Mouse (Mus musculus) CD4-positive, CD25-positive, alpha-beta regulatory T cell, adult 2 months (primary cell): ENCODE measurements around the gene Pdzk1.
A peak's percentile ranks its signal among the peaks of the same experiment; 100 is the strongest.

Experiments used
- DNase-seq: peaks from one replicate; pipeline ENCODE4 v3.0.0-alpha.2; 2012; ENCODE audit warnings: low read depth, low spot score

Pdzk1 gene

DNA sequence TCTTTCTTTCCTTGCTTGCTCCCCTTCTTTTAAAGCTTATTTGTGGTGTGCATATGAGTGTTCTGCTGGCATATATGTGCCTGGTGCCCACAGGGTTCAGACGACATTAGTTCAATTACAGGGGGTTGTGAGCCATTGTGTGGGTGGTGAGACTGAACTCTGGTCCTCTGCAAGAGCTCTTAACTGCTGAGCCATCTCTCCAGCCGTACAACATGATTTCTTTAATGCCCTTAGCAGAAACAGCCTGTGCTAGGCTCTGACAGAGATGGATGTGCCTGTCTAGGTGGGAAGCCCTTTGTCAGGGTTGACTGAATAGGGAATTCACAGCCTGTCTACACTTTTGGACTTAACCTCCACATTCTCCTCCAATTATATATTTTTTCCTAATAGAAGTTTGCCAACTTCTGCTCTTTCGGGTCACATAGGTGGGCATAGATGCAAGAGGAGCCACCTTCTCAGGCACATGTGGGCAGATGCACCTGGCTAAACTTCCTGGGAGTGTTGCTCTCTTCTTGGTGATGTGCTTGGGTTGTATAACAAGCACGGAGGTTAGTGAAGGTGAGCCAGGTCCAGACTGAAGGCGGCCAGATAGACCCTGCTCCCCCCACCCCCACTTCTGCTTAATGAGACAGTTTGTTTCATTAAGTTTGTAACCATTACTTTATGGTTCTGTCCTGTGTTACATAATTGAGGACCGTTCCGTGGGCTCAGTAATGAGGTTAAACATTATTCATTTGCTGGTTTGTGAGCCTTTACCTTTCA, 5.7 kb downstream of the Pdzk1 start:
- DNase-seq: no peak

DNA sequence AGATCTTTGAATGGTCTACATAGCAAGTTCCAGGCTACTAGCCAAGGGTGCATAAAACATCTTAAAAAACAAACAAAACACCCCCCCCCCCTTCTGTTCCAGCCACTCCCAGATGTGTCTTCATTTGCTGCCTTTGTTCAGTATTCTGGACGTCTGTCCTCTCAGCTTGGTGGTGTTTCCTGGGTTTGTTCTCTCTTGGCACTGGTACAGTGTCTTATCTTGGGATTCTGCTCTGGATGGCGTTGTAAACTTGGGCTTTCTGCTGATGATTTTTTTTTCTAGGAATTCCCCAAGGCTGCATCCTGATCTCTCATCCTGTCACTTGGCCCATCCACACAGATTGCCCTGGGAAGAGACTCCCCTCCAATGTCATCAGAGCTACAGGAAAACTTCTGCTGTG, 7.3 kb downstream of the Pdzk1 start:
- no peak for DNase-seq

DNA sequence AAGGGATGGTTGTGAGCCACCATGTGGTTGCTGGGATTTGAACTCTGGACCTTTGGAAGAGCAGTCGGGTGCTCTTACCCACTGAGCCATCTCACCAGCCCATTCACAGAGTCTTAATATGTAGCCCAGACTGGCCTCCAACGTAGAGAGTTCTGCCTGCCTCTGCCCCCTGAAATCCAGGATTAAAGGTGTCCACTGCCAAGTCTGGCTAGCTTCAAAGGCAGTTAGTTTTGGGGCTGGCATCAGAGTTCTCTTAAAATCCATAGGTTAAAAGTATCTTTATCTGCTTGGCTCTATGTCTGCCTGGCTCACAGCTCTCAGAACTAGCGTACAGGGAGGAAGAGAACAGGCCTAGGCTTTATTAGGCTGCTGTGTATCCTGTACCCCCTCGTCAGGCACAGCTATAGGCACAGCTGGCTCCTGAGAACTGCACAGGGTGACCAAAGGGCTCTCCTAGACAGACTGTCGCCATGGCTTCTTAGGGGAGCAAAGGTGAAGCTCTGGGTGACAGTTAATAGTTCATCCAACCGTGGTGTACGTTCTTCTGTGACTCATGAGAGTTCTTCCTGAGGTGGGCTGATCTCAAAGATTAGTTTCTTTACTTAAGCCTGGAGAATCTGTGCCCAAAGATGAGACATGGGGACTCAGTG, 10.0 kb downstream of the Pdzk1 start:
- no peak for DNase-seq

DNA sequence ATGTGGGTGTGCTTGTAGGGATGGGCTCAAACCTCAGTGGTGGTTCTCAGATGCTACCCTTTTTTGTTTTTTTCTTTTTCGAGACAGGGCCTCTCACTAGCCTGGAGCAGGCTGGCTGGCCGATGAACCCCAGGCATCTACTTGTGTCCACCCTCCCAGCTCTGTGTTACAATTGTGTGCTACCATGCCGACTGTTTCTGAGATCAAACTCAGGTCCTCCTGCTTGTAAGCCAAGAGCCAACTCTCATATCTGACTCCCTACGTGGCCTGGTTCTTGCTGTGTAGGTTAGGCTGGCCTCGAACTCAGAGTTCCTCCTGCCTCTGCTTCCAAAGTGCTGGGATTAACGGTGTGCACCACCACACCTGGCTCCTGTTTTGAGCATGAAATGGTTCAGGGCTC, 16.1 kb downstream of the Pdzk1 start:
- no peak for DNase-seq

DNA sequence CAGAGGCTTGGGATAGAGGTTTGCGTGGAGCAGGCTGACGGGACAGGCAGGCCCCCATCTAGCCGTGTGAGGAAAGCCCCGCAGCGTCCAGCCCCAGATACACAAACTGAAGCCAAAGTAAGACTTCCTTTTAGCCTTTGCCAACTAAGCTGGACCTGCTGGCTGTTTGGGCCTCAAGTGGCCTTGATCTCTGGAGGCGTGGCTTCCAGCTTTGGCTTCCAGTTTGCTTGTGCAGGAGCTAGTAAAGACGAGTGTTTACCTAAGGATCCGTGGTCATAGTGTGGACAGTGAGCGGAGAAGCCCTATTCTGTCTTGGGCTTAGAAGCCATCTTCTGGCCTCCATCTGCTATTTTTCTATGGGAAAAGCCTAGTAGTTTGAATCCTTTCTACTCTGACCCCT, 16.7 kb downstream of the Pdzk1 start:
- no peak for DNase-seq

DNA sequence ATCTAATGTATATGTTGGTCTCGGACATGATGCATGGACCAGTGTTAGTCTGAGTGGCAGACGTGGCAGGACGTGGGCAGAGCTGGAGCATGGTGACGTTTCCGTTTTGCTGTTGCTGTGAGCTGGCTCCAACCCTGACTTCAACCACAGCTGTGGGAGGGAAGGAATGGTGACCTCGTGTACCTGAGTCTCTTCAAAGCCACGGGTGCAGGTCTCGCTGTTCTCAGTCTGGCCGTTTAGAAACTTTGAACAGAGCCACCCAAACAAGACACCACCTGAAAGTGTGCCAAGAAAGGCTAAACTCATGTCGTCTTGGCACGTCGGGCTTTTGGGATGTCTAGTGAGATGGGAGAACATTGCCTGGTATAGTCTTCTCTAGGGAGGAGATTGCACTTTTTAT, 17.9 kb downstream of the Pdzk1 start:
- peak; percentile 42 for DNase-seq

DNA sequence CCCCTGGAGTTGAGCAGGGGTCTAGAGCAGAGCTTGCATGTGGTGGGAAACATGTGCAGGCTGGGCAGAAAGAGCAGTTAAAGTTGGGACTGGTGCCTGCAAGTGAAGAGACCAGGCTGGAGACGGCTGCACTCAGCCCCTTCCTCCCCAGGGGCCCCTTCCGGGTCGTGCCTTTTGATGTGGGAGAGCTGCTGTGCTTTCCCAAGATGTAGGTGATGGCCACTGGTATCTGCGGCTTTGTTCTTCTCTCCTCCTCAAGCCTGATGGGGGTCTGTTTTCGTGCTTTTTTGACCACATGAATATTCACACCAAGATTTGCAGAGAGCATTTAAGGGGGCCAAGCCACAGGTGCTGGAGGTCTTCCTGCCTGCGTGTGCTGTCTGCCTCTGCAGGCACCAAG, 18.6 kb downstream of the Pdzk1 start:
- peak; percentile 46 for DNase-seq

DNA sequence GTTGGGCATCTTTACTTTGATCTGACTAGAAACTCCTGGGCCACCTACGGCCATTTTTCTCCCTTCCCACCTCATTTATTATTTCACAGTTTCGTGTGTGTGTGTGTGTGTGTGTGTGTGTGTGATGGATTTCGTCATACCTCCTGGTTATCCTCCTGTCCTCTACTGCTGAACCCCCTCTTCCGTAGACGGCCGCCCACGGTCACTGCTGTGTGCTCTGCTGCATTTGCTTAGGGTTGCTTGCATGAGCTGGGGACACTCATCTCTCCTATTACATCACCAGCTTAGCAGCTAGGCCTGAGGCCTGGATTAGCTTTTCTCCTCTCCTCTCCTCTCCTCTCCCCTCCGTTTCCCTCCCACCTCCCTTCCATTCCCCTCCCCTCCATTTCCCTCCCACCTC, 19.4 kb downstream of the Pdzk1 start:
- peak; percentile 31 for DNase-seq

DNA sequence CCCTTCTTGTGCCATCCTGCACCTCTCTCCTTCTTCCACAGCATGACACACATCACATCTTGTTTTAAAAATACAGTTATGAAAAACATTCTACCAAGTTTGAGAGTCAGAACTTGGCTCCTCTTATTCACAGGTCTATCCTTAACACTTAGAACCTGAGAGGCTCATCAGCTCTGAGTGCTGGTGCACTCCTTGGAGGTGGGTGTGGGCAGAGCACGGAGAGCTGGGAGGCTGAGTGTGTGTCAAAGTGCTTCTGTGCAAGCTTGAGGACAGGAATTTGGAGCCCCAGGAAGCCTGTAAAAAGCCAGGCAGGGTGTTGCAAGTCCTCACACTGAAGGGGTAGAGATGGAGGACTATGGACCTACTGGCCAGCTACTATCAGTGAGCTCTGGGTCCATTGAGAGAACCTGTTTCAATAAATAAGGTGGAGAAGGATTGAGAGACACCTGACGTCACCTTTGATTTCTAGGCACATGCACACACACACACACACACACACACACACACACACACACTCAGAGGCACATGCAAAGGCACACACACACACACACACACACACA, 20.2 kb downstream of the Pdzk1 start:
- DNase-seq: no peak

DNA sequence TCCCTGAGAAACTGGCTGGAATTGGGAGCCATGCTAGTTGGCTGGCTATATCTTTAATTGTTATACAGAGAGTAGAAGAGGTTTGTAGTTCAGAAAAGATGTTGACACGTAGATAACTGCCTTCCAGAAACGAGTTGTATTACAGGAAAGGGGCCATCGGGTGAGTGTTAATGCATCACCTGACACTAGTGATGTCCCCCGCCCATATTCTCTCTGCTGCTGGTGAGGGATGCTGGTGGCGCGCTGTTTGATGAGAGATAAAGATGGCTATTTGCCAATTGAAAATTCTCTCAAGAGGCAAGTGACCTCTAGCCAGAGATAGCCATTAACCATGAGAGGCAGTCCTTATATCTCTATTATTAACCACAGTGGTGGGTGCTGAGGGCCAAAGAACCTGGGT, 23.5 kb downstream of the Pdzk1 start:
- no peak for DNase-seq

DNA sequence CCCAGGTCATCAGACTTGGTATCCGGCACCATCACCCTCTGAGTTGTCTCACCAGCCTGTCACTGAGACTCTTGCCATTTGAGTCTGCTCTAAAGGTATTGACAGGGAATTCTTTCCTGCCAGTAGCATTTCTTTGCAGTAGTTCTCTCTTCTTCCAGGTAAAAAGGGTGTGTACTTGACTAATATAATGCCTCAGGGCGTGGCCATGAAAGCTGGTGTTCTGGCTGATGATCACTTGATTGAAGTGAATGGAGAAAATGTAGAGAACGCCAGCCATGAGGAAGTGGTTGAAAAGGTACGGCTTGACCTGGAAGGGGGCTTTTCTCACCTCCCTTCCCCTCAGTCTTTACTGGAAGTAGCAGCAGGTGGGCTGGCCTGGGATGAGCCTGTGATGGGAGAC, 25.3 kb downstream of the Pdzk1 start:
- no peak for DNase-seq

DNA sequence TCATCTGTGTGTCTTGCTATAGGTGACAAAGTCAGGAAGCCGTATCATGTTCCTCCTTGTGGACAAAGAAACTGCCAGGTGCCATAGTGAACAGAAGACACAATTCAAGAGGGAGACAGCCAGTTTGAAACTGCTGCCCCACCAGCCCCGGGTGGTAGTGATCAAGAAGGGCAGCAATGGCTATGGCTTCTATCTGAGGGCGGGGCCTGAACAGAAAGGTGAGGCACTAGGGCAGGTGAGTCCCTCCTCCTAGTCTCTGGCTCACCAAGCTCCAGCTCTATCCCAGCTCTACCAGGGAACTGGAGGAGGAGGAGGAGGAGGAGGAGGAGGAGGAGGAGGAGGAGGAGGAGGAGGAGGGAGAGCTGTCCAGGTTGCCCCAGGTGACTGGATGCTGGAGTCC, 26.7 kb downstream of the Pdzk1 start:
- DNase-seq: no peak

DNA sequence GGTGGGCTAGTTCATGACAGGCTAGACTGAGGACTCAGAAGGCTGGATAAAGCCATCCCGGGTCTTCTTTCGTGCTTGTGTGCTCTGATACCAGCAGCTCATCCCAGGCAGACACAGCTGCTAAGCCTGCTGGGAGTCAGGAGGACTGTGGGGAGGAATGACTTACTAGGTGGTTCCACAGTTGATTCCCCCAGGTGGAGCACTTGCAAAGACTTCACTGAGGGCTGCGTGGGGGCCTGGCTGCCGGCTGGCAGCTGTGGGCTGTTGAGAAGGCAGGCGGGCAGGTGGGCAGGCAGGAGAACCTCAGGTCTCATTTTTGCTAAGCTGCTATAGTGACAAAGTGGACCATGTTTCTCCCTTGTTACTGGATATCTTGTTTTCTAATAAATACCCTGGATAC, 31.4 kb downstream of the Pdzk1 start:
- no peak for DNase-seq

DNA sequence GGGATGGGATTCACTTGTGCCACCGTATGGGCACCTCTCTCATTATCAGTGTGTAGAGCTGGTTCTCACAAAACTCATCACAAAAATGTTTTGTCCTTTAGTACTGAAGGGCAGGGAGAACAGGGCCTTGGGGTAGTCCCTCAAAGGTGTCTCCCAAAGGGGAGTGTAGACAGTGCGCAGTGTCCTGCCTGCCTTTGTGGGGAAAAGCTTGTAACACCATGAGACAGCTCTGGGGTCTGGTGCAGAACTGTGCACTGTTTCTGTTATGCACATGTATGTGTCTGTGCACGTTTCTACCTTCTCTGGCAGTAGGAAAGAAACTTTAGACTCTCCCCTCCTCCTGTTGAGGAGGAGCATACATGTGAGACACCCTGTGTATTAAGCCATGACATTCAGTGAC, 38.8 kb downstream of the Pdzk1 start:
- no peak for DNase-seq

DNA sequence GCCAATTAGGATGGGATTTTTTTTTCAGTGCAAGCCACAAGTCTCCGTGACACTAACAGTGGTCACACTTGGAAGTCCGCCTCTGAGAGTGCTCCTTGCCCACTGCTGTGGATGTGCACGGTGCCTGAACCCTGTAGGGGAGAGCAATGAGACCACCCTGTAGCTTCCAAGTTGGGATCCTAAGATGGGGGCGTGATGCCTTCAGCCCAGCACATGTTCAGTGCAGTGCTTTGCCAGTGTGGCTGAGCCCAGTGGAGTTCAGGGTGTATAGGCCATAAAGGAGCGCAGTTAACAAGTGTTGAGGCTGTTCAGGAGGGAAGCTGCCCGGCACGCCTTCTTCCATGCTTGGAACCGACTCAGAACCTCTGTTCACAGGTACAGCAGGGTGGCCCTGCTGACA, 39.5 kb downstream of the Pdzk1 start:
- no peak for DNase-seq

DNA sequence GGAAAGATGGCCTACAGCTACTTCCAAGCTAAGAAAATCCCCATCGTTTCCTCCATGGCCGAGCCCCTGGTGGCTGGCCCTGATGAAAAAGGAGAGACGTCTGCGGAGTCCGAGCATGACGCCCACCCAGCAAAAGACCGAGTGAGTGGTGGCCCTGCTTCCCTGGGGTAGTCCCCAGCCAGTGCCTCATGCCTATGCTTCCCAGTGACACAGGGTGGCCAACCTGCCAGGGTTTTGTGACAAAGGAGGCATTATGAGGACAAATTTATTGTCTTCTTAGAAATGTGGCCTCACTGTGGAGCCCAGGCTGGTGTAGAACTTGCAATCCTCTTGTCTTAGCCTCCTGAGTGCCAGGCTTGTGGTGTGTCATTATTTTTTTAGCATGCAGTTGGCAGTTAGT, 40.0 kb downstream of the Pdzk1 start:
- no peak for DNase-seq

DNA sequence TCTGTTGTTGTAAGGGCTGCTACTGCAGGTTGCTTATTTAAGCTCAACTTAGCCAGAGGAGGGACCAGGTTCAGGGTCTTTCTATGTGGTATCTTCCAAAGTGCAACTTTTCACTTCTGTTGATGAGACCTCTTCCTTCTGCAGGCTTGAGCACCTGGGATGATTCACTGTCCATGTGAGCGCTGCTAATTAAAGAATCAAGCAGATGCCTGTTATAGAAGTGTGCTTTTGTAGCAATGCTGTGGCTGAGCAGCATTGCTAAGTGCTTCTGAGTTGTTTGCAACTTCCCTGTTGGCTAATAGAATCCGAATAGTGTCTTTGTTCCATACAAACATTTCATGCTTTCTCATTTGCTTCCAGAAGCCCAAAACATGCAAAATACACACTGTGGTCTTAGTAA, 41.2 kb downstream of the Pdzk1 start:
- no peak for DNase-seq

DNA sequence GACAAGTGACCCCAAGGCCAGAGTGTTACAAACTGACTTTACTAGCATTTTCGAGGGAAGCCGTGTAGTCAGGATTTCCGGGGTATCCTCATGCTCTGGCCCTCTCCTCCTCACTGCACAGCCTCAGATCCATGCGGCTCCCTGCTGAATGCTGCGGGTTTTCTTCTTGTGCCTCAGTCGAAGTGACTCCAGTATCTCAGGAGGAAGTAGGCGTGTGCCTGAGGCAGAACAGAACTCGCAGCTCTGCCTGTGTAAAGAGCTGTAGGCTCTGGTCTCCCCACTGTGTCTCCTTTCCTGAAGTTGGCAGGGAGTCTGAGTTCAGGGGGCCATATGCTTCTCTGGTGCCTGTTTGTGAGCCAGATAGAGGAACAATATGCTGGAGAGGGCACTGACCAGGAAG, 42.0 kb downstream of the Pdzk1 start:
- no peak for DNase-seq

DNA sequence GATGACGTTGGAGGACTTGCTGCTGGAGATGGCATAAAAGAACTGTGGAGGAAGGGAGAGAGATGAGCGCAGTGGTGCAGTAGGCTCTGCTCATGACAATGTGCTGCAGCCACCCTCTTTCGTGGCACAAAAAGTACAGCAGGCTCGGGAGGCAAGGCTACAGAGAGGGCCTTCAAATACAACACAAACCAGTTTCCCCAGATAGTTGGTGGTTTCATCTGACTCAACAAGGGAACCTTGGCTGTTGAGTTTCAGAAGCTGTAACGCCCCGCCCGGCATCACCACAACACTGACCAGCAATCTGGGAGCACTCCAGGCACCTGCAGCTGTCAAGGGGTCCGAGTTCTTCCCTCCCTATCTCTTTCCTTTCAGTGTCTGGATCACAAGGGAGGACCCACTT, 43.4 kb downstream of the Pdzk1 start:
- DNase-seq: no peak

DNA sequence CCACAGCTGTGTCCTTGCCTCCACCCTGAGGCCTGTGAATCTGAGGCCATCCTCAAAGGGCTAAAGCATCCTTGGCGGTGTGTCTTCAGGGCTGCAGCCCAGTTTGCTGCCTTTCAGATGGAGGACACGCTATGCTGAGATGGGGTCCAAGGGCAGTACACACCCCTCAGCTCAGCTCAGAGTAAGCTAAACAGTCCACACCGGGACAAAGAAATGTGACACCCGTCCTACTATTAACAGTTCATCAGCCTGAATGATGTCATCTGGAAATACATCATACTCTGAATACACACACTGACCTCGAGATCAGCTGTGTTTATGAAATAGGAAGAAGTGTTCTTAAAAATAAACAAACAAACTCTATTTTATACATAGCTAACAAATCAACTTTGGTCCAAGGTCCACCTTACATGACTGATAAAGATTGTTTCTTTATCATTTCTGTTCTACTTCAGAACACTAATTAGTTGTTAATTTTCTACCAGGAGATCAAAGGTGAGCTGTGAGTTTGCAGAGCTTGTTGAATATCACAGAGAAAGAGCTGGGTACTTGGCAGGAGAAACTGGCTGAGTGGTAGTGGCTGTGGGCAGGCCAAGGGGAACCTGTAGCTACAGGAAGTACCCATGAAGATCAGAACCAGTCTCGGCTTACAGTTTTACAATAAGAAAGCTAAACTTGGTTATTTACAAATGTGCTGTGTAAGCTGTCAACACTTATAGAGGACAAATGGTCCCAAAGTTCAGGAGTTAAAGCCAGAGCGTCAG, 45.9 kb downstream of the Pdzk1 start:
- no peak for DNase-seq

DNA sequence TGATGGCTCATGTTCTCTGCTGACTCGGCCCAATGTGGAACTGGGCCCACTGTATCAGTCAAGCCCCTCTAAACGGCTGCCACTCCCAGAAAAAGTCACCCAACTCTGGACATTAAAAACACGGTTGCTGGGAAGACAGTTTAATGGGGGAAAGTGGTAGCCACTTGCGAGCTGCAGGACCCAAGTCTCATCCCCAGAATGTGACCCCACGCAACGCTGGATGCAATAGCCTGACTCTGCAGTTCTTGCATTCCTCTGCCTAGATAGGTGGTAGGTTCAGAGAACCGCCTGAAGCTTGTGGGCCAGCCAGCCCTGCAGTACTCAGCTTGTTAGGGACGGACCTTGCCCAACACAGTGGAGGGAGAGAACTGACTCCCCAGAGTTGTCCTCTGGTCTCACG, 50.5 kb downstream of the Pdzk1 start:
- DNase-seq: no peak

DNA sequence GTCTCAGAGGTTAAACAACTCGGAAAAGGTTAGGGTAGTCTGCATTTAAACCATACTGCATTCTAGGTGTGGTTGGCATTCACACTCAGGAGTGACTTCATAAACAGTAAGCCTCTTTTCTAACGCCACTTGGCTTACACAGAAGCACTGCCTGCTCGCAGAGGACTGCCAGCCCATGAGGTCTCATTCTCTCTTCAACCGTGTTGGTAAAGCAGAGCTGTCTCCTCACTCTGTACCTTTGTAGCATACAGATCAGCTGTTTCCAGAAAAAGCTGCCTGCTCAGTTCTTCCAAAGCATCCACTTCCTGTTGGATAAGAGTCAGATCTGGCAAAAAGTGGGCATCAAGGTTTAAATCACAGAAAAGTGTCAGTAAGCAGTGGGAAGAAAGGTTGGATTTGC, 51.3 kb downstream of the Pdzk1 start:
- no peak for DNase-seq

DNA sequence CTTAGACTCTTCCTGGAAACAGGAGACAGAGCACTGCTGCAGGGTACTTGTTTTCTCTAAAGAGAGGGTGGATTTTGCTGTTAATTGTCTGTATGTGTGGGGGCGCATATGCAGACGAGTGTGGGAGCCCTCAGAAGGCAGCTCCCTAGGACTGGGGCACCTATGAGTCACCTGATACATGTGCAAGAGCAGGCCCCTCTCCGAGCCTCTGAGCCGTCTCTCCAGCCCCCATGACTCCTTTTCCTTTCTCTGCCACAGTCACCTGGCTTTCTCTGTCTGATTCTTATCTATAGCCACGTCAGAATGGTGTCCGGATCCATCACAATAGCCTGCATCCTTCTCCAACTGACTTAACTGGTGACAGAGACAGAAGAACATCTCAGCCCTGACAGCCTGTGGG, 52.5 kb downstream of the Pdzk1 start:
- DNase-seq: peak; percentile 51
